Mouse (Mus musculus) brown adipose tissue, adult 24 weeks (tissue): ENCODE measurements around the gene Olfr958. TPM values are rescaled to one million over a fixed set of nuclear protein-coding genes. Genes with fewer than 3 reads are reported as not detected.

Source experiments
- polyA plus RNA-seq: library from polyadenylated mRNA; stranded (reverse); fragments of >200 nt; gene quantifications from 2 replicates; pipeline ENCODE4 v1.2.4, GENCODE M21; 2012; ENCODE audit not compliant: missing spikeins, insufficient read depth, insufficient read length

Gene Olfr958
- polyA plus RNA-seq, 1 experiment, result not detected

Other genes starting within 250 kb of the Olfr958 start
- gene Olfr948, start 228.0 kb downstream of the Olfr958 start, polyA plus RNA-seq, result not detected in 2 replicates
- not detected in 2 replicates for gene Olfr951, start 166.6 kb downstream of the Olfr958 start, polyA plus RNA-seq
- gene Olfr952, start 126.9 kb downstream of the Olfr958 start, polyA plus RNA-seq, result not detected in 2 replicates
- not detected in 2 replicates for gene Olfr954, start 97.4 kb downstream of the Olfr958 start, polyA plus RNA-seq
- gene Olfr955, start 82.1 kb downstream of the Olfr958 start, polyA plus RNA-seq, result not detected in 2 replicates
- gene Olfr44, start 60.1 kb downstream of the Olfr958 start, polyA plus RNA-seq, result not detected in 2 replicates
- not detected in 2 replicates for gene Olfr957, start 38.2 kb downstream of the Olfr958 start, polyA plus RNA-seq
- not detected in 2 replicates for gene Olfr959, start 21.5 kb upstream of the Olfr958 start, polyA plus RNA-seq
- gene AW551984, start 50.3 kb upstream of the Olfr958 start, polyA plus RNA-seq, result not detected in 2 replicates
- not detected in 2 replicates for gene Olfr148, start 56.6 kb upstream of the Olfr958 start, polyA plus RNA-seq
- not detected in 2 replicates for gene Olfr960, start 67.3 kb upstream of the Olfr958 start, polyA plus RNA-seq
- not detected in 2 replicates for gene Olfr961, start 91.0 kb upstream of the Olfr958 start, polyA plus RNA-seq
- gene Olfr963, start 113.2 kb upstream of the Olfr958 start, polyA plus RNA-seq, result not detected in 2 replicates
- gene Olfr149, start 153.1 kb upstream of the Olfr958 start, polyA plus RNA-seq, result not detected in 2 replicates
- gene Olfr965, start 157.3 kb upstream of the Olfr958 start, polyA plus RNA-seq, result not detected in 2 replicates
- not detected in 2 replicates for gene Olfr150, start 176.9 kb upstream of the Olfr958 start, polyA plus RNA-seq
- gene Olfr967, start 192.2 kb upstream of the Olfr958 start, polyA plus RNA-seq, result not detected in 2 replicates
- gene Olfr968, start 229.2 kb upstream of the Olfr958 start, polyA plus RNA-seq, result not detected in 2 replicates
- gene Olfr969, start 236.9 kb upstream of the Olfr958 start, polyA plus RNA-seq, result not detected in 2 replicates